Mouse (Mus musculus) liver, postnatal 0 days (tissue): ENCODE results near the gene Nhsl1. TPM values are rescaled to one million over a fixed set of nuclear protein-coding genes. Genes with fewer than 3 reads are reported as not detected.
A peak's percentile ranks its signal among the peaks of the same experiment; 100 is the strongest.

Experiments
- ATAC-seq: fragments of 200-750 bp; cut with Nextera tagmentation; 2 replicates; pipeline ENCODE4 v1.8.0; 2017; ENCODE audit warnings: mild to moderate bottlenecking, moderate library complexity
- DNase-seq: peaks from one replicate; pipeline ENCODE4 v3.0.0-alpha.2; 2016
- H3K27ac ChIP-seq: fragments of 300-500 bp; sonication (generic); 2 replicates; pipeline ENCODE4 v1.5.1; 2014; ENCODE audit warnings: antibody characterized with exemption, moderate library complexity, mild to moderate bottlenecking, low read depth
- H3K27me3 ChIP-seq: fragments of 300-500 bp; sonication (generic); 2 replicates; pipeline ENCODE4 v1.6.1; 2014; ENCODE audit warnings: low read length, control low read depth, mixed read lengths; ENCODE audit not compliant: insufficient read depth
- H3K36me3 ChIP-seq: fragments of 300-500 bp; sonication (generic); replicated peaks from 2 replicates; pipeline ENCODE4 v1.6.1; 2014; ENCODE audit warnings: mild to moderate bottlenecking, control low read depth, low read length, moderate library complexity, mixed read lengths; ENCODE audit not compliant: insufficient read depth
- H3K4me1 ChIP-seq: fragments of 300-500 bp; sonication (generic); 2 replicates; pipeline ENCODE4 v1.6.1; 2014; ENCODE audit warnings: antibody characterized with exemption, mild to moderate bottlenecking, control low read depth; ENCODE audit not compliant: insufficient read depth
- H3K4me2 ChIP-seq: fragments of 300-500 bp; sonication (generic); 2 replicates; pipeline ENCODE4 v1.6.1; 2014; ENCODE audit warnings: low read depth, mild to moderate bottlenecking, low read length, moderate library complexity, mixed read lengths
- H3K4me3 ChIP-seq: fragments of 300-500 bp; sonication (generic); 2 replicates; pipeline ENCODE4 v1.5.1; 2014; ENCODE audit warnings: low read depth, low read length
- H3K9ac ChIP-seq: fragments of 300-500 bp; sonication (generic); replicated peaks from 2 replicates; pipeline ENCODE4 v1.6.1; 2014; ENCODE audit warnings: mild to moderate bottlenecking, moderate library complexity
- H3K9me3 ChIP-seq: fragments of 300-500 bp; sonication (generic); 2 replicates; pipeline ENCODE4 v1.6.1; 2016; ENCODE audit warnings: mild to moderate bottlenecking, control low read depth, low read length, mixed read lengths
- CTCF ChIP-seq: sonication (generic); IDR thresholded peaks from 2 replicates; pipeline ENCODE4 v1.5.1; 2016; ENCODE audit warnings: antibody characterized with exemption, low read depth
- EP300 ChIP-seq: IDR thresholded peaks from 2 replicates; pipeline ENCODE4 v1.6.1; 2016; ENCODE audit warnings: antibody characterized with exemption, low read depth, mild to moderate bottlenecking
- WGBS: fragments of 180-500 bp; shearing (Covaris S2); extraction: QIAGEN DNeasy Blood & Tissue Kit; methylation state at CpG from one replicate; pipeline ENCODE4 v1.1.7; 2014; ENCODE audit not compliant: insufficient replicate concordance; 5-methylcytosine and 5-hydroxymethylcytosine counted together
- polyA plus RNA-seq: library from polyadenylated mRNA; unstranded; fragments of >200 nt; fragmentation: Nextera tagmentation; extraction: Ambion mirVana; gene quantifications from 2 replicates; pipeline ENCODE4 v1.2.1, GENCODE M21; 2015

Nhsl1 gene
- polyA plus RNA-seq, 1 experiment from 2014 or later, result 0.75 TPM

DNA sequence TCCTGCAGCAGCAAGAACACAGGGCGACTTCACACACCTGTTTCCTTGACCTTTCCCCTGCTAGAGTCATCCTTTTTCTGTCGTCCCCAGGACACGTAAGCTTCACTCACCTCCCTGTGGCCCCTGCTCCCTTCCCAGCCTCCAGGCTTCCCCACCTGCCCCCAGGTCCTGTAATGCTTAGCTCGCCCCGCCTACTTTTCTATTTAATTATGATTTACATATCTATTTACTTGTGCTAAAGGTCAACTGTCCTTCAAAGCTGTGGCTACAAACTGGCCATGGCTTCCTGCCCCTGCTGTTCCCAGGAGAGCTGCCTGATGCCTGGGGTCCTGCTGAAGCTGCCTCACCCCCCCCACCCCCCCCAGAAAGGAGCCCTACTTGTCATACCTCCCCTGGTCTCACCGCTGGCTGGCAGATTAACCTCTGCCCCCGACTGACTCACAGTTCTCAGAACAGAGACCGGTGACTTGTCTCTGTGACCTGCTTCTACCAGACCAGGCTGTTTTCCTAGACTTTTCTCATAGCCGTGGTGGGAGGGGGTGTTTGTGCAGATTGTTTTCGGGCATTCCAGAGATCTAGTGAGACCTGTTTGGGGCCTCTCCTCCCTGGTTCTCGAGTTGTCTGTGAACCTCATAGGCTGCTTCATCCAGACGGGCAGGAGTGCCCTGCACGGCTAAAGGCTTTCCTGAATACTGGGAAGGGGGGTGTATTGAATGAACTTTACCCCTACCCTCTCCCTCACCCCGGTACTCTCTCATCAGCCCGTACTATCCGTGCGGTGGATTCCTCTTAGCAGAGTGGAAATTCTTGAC is 51.9 kb downstream of the Nhsl1 start:
- H3K27me3 ChIP-seq, result no peaks in the 10 kb centered on the region
- H3K9ac ChIP-seq, result peak overlapping the region; percentile 28; the same call in 1 of the 2 replicates
- WGBS, result 50% methylated on average over 17 of the region's 17 CpGs
- H3K4me3 ChIP-seq, result 0 out of 2 replicates have a peak overlapping the region, but pooled peaks have one; percentile 5
- peak overlapping the region; percentile 49 for H3K4me2 ChIP-seq
- TF ChIP-seq CTCF (no peak), EP300 (no peak)
- no peaks in the 10 kb centered on the region for H3K36me3 ChIP-seq
- DNase-seq (peak; percentile 54), ATAC-seq (peak; percentile 86)
- H3K27ac ChIP-seq, result peak overlapping the region; percentile 92
- H3K4me1 ChIP-seq, result peaks cover 4% of the 10 kb centered on the region; the same call in 1 of the 2 replicates
- H3K9me3 ChIP-seq, result no peaks in the 10 kb centered on the region

DNA sequence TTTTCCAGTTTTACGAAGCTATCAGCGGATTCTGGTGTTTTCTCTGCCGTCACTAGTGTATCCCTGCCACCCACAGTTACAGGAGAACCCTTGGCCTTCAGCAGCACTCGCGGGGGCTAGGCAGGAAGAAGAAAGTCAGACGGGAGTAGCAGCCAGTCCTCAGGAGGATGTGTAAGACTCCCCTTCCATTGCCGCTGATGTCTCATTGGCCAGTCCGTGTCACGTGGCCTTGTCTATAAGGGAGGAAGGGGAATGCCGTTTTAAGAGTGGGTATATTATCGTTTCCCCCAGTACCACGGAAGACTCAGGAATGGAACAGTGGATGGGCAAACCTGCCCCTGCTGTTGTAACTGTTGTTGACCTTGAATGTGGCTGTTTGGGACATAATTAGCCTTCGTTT is 53.1 kb downstream of the Nhsl1 start:
- ATAC-seq (no peak), DNase-seq (no peak)
- Histone ChIP-seq H3K27me3 (no peaks in the 10 kb centered on the region), H3K9me3 (no peaks in the 10 kb centered on the region), H3K36me3 (no peaks in the 10 kb centered on the region), H3K4me2 (peak overlapping the region; percentile 49), H3K4me3 (no peak overlapping the region), H3K4me1 (peaks cover 4% of the 10 kb centered on the region; the same call in 1 of the 2 replicates), H3K9ac (no peak overlapping the region; the same call in 1 of the 2 replicates), H3K27ac (peak overlapping the region; percentile 92)
- TF ChIP-seq CTCF, result no peak
- TF ChIP-seq EP300, result no peak
- 60% methylated on average over 13 of the region's 13 CpGs for WGBS

DNA sequence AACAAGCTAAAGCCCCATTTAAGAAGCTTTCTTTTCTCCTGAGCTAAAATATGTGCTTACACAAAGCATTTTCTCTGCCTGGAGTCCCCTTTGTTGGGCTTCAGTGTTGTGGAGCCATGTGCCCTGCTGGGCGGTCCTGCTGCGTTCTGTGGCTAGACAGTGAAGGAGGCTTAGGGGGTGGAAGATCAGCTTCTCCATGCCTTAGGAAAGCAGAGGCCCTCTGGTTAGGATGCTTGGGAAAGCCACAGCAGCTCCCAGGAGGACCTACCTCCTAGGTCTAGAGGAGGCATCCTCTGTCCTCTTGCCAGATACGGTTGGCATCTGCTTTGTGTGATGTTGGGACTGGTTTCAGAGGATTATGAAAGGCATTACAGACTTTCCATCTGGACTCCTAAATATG is 56.5 kb downstream of the Nhsl1 start:
- Histone ChIP-seq H3K27ac (no peak overlapping the region), H3K4me3 (no peak overlapping the region), H3K4me1 (peaks cover 4% of the 10 kb centered on the region; the same call in 1 of the 2 replicates), H3K9ac (no peak overlapping the region), H3K4me2 (no peak overlapping the region), H3K27me3 (no peaks in the 10 kb centered on the region), H3K36me3 (no peaks in the 10 kb centered on the region), H3K9me3 (no peaks in the 10 kb centered on the region)
- no peak for DNase-seq
- WGBS, result 84% methylated on average over 3 of the region's 3 CpGs
- no peak for ATAC-seq
- no peak for TF ChIP-seq EP300
- TF ChIP-seq CTCF, result no peak

DNA sequence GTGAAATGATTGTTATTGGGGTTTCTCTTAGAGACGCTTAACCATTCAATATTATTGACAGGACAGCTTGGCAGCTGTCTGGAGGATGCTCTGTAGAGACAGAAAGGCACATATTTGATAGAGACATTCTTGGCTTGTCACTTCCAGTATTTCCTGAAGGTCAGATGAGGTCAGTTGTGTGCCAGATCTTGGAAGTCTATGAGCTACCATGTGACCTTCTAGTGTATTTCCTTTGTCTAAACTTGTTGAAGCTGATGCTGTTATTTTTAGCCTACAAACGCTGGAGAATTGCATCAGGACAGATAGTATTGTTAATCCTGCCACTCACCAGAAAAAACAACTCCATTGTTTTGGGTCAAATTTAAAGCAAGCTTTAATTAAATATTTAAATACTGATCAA is 66.0 kb downstream of the Nhsl1 start:
- DNase-seq (no peak), ATAC-seq (no peak)
- 37% methylated on average over 2 of the region's 2 CpGs for WGBS
- Histone ChIP-seq H3K4me2 (no peak overlapping the region), H3K4me1 (no peaks in the 10 kb centered on the region), H3K27ac (no peak overlapping the region), H3K9ac (no peak overlapping the region), H3K36me3 (no peaks in the 10 kb centered on the region), H3K4me3 (no peak overlapping the region), H3K9me3 (no peaks in the 10 kb centered on the region), H3K27me3 (no peaks in the 10 kb centered on the region)
- TF ChIP-seq CTCF, result no peak
- no peak for TF ChIP-seq EP300

DNA sequence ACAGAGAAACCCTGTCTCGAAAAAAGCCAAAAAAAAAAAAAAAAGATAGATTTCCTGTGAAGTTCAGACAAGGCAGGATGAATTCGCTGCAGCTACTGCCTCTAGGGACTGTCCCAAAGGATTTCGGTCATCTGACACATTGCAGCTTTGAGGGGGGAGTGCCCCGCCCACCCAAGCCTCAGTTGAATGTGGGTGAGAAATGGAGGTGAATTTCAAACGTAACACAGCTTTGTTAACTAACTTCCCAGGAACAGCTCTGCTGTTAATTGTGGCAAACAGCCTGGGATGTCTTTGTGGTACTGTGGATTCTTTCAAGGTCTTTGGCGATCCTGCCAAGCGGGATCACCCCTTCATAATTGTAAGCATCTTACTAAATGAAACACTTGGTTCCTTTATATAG is 67.4 kb downstream of the Nhsl1 start:
- Histone ChIP-seq H3K4me2 (no peak overlapping the region), H3K9ac (no peak overlapping the region), H3K9me3 (no peaks in the 10 kb centered on the region), H3K4me1 (no peaks in the 10 kb centered on the region), H3K27me3 (no peaks in the 10 kb centered on the region), H3K36me3 (no peaks in the 10 kb centered on the region), H3K27ac (no peak overlapping the region), H3K4me3 (no peak overlapping the region)
- DNase-seq, result no peak
- no peak for ATAC-seq
- TF ChIP-seq CTCF, result no peak
- TF ChIP-seq EP300, result no peak
- WGBS, result 61% methylated on average over 7 of the region's 7 CpGs

DNA sequence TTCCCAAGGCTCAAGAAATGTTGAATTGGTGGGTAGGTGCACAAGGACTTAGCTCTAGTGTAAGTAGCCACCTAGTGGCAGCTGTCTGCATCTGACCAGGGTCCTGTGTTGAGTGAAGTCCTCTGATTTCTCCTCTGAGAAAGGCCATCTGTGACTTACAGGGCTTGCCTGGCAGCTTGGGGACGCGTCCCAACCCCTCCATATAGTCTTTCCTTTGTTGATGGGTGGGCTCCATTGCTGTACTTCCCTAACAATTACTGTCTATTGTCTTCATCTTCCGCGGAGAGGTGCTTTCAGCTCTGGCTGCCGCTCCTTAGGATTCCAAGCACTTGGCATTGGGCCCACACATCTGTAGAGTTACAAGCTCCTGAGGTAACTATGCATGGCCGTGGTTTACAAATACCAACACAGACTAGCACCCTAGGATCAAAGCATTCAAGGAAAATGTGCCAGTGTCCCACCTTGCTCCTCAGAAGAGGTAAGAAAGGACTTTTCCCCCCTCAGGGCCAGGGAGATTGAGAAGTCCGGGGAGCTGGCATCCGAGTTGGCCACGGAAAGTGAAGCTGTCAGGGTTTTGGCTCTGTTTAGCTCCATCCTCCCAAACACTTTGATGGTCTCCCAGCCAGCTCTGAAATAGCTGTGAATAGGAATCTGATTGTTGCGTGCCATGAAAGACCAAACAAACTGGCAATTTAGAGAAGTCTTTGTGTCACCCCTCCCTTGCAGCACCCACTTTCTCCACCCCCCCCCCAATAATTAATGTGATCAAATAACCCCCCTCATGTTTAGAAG is 70.2 kb downstream of the Nhsl1 start:
- TF ChIP-seq CTCF, result peak; percentile 74
- no peak for TF ChIP-seq EP300
- no peaks in the 10 kb centered on the region for H3K9me3 ChIP-seq
- H3K4me1 ChIP-seq, result no peaks in the 10 kb centered on the region
- ATAC-seq, result 0 out of 2 replicates have a peak, but pooled peaks have one; percentile 29
- H3K27ac ChIP-seq, result no peak overlapping the region
- no peaks in the 10 kb centered on the region for H3K36me3 ChIP-seq
- no peaks in the 10 kb centered on the region for H3K27me3 ChIP-seq
- H3K4me3 ChIP-seq, result no peak overlapping the region
- WGBS, result 49% methylated on average over 10 of the region's 10 CpGs
- H3K4me2 ChIP-seq, result no peak overlapping the region
- peak; percentile 52 for DNase-seq
- H3K9ac ChIP-seq, result no peak overlapping the region
